Mouse (Mus musculus) ES-E14 (cell line): ENCODE data around the gene Selenok. TPM values are rescaled to one million over a fixed set of nuclear protein-coding genes. Genes with fewer than 3 reads are reported as not detected.

Experiments used
- DNase-seq: peaks from one replicate; pipeline ENCODE4 v3.0.0-alpha.2; 2013; ENCODE audit warnings: low read depth, low spot score
- H3K27ac ChIP-seq: 2 replicates; pipeline ENCODE4 v1.5.1; 2012; ENCODE audit warnings: low read depth, mild to moderate bottlenecking, low read length, moderate library complexity, mixed read lengths; ENCODE audit not compliant: poor library complexity, insufficient read depth, severe bottlenecking
- H3K36me3 ChIP-seq: 2 replicates; pipeline ENCODE4 v1.6.1; 2012; ENCODE audit warnings: mild to moderate bottlenecking, low read length, moderate library complexity, mixed read lengths; ENCODE audit not compliant: control insufficient read depth, poor library complexity, insufficient read depth, severe bottlenecking
- H3K4me1 ChIP-seq, 2 experiments: fragments of 150-350 bp in 1 of 2; sonication (generic) in 1 of 2; 2 replicates each; pipeline ENCODE4 v1.6.1; 2012; ENCODE audit warnings: low read length in 2 of 2, mild to moderate bottlenecking in 1 of 2, mixed read lengths in 1 of 2; ENCODE audit not compliant: control insufficient read depth in 2 of 2, insufficient read depth in 2 of 2, poor library complexity in 1 of 2
- H3K4me3 ChIP-seq, 2 experiments: fragments of 150-350 bp in 1 of 2; sonication (generic) in 1 of 2; 2 replicates each; pipeline ENCODE4 v1.5.1; 2012; ENCODE audit warnings: low read length in 2 of 2, low read depth in 1 of 2, mild to moderate bottlenecking in 1 of 2, mixed read lengths in 1 of 2; ENCODE audit not compliant: insufficient read depth in 1 of 2, poor library complexity in 1 of 2, severe bottlenecking in 1 of 2
- H3K9ac ChIP-seq: 2 replicates; pipeline ENCODE4 v1.6.1; 2012; ENCODE audit warnings: low read depth, mild to moderate bottlenecking, low read length, mixed read lengths; ENCODE audit not compliant: poor library complexity, insufficient read depth, severe bottlenecking
- H3K9me3 ChIP-seq: fragments of 150-350 bp; sonication (generic); 2 replicates; pipeline ENCODE4 v1.6.1; 2012; ENCODE audit warnings: low read depth, mild to moderate bottlenecking, low read length; ENCODE audit not compliant: control insufficient read depth, insufficient read depth
- CHD2 ChIP-seq: IDR thresholded peaks from 2 replicates; pipeline ENCODE4 v1.6.1; 2014; ENCODE audit warnings: mild to moderate bottlenecking, low read depth, low read length, inconsistent platforms
- HCFC1 ChIP-seq: IDR thresholded peaks from 2 replicates; pipeline ENCODE4 v1.6.1; 2012; ENCODE audit warnings: low read length, inconsistent platforms, borderline replicate concordance; ENCODE audit not compliant: insufficient read depth
- MAFK ChIP-seq: IDR thresholded peaks from 2 replicates; pipeline ENCODE4 v1.6.1; 2014; ENCODE audit warnings: mild to moderate bottlenecking, low read depth, low read length, inconsistent platforms; ENCODE audit not compliant: insufficient read depth
- ZC3H11A ChIP-seq: IDR thresholded peaks from 2 replicates; pipeline ENCODE4 v1.6.1; 2012; ENCODE audit warnings: low read depth, mild to moderate bottlenecking, inconsistent platforms, low read length, borderline replicate concordance
- ZNF384 ChIP-seq: IDR thresholded peaks from 2 replicates; pipeline ENCODE4 v1.6.1; 2012; ENCODE audit warnings: low read depth, low read length, inconsistent platforms
- in situ Hi-C, 2 experiments: fragments of 600-800 bp; cut with MboI; formaldehyde crosslinking; loops; one replicate each; pipeline ENCODE4 v1.15.1; 2025; ENCODE audit warnings: low sequenced_read_pairs in 2 of 2, inconsistent platforms in 1 of 2; ENCODE audit not compliant: unreplicated experiment in 2 of 2
- total RNA-seq: library from RNA; depleted of rRNA; stranded (reverse); fragments of 300-350 nt; gene quantifications from 2 replicates; pipeline ENCODE4 v1.2.3, GENCODE M21; 2012

Selenok gene
- total RNA-seq, 1 experiment: 90.0 TPM

- H3K36me3 ChIP-seq: no peaks in the 10 kb centered on the region
- no peak overlapping the region for H3K27ac ChIP-seq
- TF ChIP-seq MAFK (no peak), CHD2 (no peak), ZNF384 (no peak), HCFC1 (no peak), ZC3H11A (no peak)
- no peaks in the 10 kb centered on the region for H3K4me1 ChIP-seq
- DNase-seq: no peak
- in situ Hi-C loops: no loop called here
- no peaks in the 10 kb centered on the region for H3K9me3 ChIP-seq
- no peak overlapping the region for H3K9ac ChIP-seq
- H3K4me3 ChIP-seq: no peak overlapping the region
Observed at GRCm38 (mm10) chr14:30009864-30010560, 41.9 kb downstream of the Selenok start.

- Histone ChIP-seq H3K4me1 (no peaks in the 10 kb centered on the region), H3K9me3 (no peaks in the 10 kb centered on the region), H3K9ac (no peak overlapping the region), H3K4me3 (no peak overlapping the region), H3K36me3 (no peaks in the 10 kb centered on the region), H3K27ac (no peak overlapping the region)
- no peak for DNase-seq
- in situ Hi-C loops: no loop called here
- TF ChIP-seq CHD2: no peak
- no peak for TF ChIP-seq ZC3H11A
- no peak for TF ChIP-seq ZNF384
- TF ChIP-seq MAFK: no peak
- TF ChIP-seq HCFC1: no peak
Observed at GRCm38 (mm10) chr14:30011886-30012560, 43.9 kb downstream of the Selenok start.

- H3K27ac ChIP-seq: no peak overlapping the region; the same call in 1 of the 2 replicates
- no peak for TF ChIP-seq HCFC1
- TF ChIP-seq CHD2: no peak
- TF ChIP-seq ZC3H11A: no peak
- no peak for TF ChIP-seq ZNF384
- TF ChIP-seq MAFK: no peak
- no peak overlapping the region for H3K9ac ChIP-seq
- no peak for DNase-seq
- H3K4me3 ChIP-seq: no peak overlapping the region
- H3K9me3 ChIP-seq: no peaks in the 10 kb centered on the region
- H3K36me3 ChIP-seq: no peaks in the 10 kb centered on the region; the same call in 1 of the 2 replicates
- no peaks in the 10 kb centered on the region for H3K4me1 ChIP-seq
- in situ Hi-C loops: no loop called here
Observed at GRCm38 (mm10) chr14:30014487-30014886, 46.4 kb downstream of the Selenok start.

GRCm38 (mm10) chr14:30015008-30015407 lies 46.9 kb downstream of the Selenok start:
- Histone ChIP-seq H3K4me1 (no peaks in the 10 kb centered on the region), H3K4me3 (no peak overlapping the region), H3K9me3 (no peaks in the 10 kb centered on the region), H3K27ac (no peak overlapping the region), H3K9ac (no peak overlapping the region), H3K36me3 (no peaks in the 10 kb centered on the region; the same call in 1 of the 2 replicates)
- no peak for DNase-seq
- TF ChIP-seq MAFK: no peak
- TF ChIP-seq ZC3H11A: no peak
- TF ChIP-seq ZNF384: no peak
- TF ChIP-seq CHD2: no peak
- in situ Hi-C loops: no loop called here

- Histone ChIP-seq H3K9ac (no peak overlapping the region), H3K27ac (no peak overlapping the region), H3K4me1 (no peaks in the 10 kb centered on the region), H3K9me3 (no peaks in the 10 kb centered on the region), H3K4me3 (no peak overlapping the region), H3K36me3 (no peaks in the 10 kb centered on the region; the same call in 1 of the 2 replicates)
- TF ChIP-seq ZNF384: no peak
- TF ChIP-seq HCFC1: no peak
- no peak for TF ChIP-seq MAFK
- TF ChIP-seq CHD2: no peak
- TF ChIP-seq ZC3H11A: no peak
- no peak for DNase-seq
- in situ Hi-C loops: no loop called here
Observed at GRCm38 (mm10) chr14:30016666-30017065, 48.6 kb downstream of the Selenok start.
